Mouse (Mus musculus): ENCODE measurements around the gene Ncf4. TPM values are rescaled to one million over a fixed set of nuclear protein-coding genes. Genes with fewer than 3 reads are reported as not detected.

Ncf4 gene
- total and polyA plus RNA-seq, 2 experiments from 2014 or later = 0.22 to 1.1 TPM

DNA sequence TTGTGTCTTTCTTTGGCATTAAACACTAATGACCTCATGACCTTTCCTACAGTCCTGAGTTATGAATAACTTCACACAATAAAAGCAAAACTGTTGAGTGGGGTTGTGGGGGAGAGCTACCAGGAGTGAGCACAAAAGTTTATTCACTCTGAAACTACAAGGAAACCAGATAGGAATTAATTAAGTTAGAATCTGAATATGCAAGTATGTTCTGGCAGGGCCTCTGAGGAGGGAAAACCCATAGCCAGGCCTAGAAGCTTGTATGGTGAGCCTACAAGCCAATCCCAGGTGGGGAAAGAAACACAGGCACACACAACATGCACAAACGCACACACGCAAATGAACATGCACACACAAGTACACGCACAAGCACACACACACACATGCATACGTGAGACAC lies 58.1 kb downstream of the Ncf4 start:
- no peaks in the 10 kb centered on the region for H3K36me3 ChIP-seq (ENCODE audit: insufficient read depth, low read length)
- no peak overlapping the region for H3K4me2 ChIP-seq (ENCODE audit: low read depth, low read length, poor library complexity, severe bottlenecking)
- no peak overlapping the region for H3K27ac ChIP-seq (ENCODE audit: low read depth, low read length)
- H3K4me1 ChIP-seq (ENCODE audit: insufficient read depth, low read length) = no peaks in the 10 kb centered on the region
- no peak for TF ChIP-seq CTCF (IDR thresholded peaks at IDR 0.05)
- no peaks in the 10 kb centered on the region for H3K9me3 ChIP-seq (ENCODE audit: low read length)
- DNase-seq (ENCODE audit: low spot score) (no peak), ATAC-seq (ENCODE audit: low FRiP score) (no peak)
- H3K27me3 ChIP-seq (ENCODE audit: insufficient read depth, low read length) = no peaks in the 10 kb centered on the region
- 92% methylated on average over 4 of the region's 4 CpGs for WGBS
- no peak overlapping the region for H3K4me3 ChIP-seq (ENCODE audit: low read depth, low read length)
- H3K9ac ChIP-seq (replicated peaks; ENCODE audit: low read length, poor library complexity, severe bottlenecking) = no peak overlapping the region

DNA sequence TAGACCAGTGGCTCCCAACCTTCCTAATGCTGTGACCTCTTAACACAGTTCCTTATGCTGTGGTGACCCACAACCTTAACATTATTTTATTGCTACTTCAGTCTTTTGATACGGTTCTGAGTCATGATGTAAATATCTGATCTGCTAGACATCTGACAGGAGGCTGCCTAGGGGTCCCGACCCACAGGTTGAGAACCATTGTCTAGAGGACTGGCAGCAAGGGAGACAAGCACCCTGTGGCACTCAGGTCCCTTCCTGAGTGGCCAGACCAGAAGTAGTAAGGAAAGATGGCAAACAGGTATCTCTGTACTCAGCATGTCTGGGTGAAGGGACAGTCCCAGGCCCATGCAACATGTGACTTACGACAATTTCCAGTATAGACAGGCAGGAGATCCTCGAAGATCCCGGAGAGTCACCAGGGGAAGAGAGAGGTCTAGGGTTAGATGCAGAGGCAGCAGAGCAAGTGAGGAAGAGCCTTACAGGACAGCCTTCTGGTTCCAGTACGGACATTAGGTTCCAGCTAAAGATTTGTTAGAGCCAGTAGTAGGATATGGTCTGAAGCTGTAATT lies 59.1 kb downstream of the Ncf4 start:
- H3K27me3 ChIP-seq (ENCODE audit: insufficient read depth, low read length) = no peaks in the 10 kb centered on the region
- no peak overlapping the region for H3K9ac ChIP-seq (replicated peaks; ENCODE audit: low read length, poor library complexity, severe bottlenecking)
- TF ChIP-seq CTCF (IDR thresholded peaks at IDR 0.05) = no peak
- no peak overlapping the region for H3K4me3 ChIP-seq (ENCODE audit: low read depth, low read length)
- no peak overlapping the region for H3K4me2 ChIP-seq (ENCODE audit: low read depth, low read length, poor library complexity, severe bottlenecking)
- ATAC-seq (ENCODE audit: low FRiP score) (no peak), DNase-seq (ENCODE audit: low spot score) (no peak)
- no peak overlapping the region for H3K27ac ChIP-seq (ENCODE audit: low read depth, low read length)
- H3K4me1 ChIP-seq (ENCODE audit: insufficient read depth, low read length) = no peaks in the 10 kb centered on the region
- 94% methylated on average over 6 of the region's 6 CpGs for WGBS
- H3K9me3 ChIP-seq (ENCODE audit: low read length) = no peaks in the 10 kb centered on the region
- H3K36me3 ChIP-seq (ENCODE audit: insufficient read depth, low read length) = no peaks in the 10 kb centered on the region

DNA sequence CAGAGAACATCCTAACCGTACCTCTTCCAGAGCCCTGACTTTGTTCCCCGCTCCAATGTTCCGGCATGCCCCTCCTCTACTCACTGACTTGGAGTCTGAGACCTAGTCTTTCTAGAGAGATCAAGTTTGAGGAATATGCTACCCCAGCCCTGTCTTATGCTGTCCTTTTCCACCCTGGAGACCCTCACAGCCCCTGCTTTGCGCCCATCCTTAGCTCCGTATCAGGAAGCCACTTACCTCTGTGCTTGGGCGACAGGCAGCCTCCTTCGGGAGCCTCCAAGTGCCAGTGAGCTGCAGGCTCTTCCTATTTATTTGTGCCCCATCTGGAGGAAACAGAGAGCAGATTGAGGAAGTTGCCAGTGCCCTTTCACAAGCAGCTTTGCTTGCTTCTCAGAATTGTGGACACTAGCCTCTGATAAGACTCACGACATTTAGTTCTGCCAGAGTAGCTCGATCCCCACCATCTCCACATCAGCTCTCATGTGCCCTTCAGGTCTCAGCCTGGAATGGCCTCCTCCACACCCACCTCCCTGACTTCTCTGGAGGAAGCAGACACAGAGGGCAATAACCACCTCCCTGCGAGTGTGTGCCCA lies 60.8 kb downstream of the Ncf4 start, which contains the start of gene Csf2rb2:
Gene Csf2rb2 (minus strand): TSS at position 381 of the 593 bp plus-strand sequence.
- Histone ChIP-seq H3K4me2 (ENCODE audit: low read depth, low read length, poor library complexity, severe bottlenecking) (no peak within 1 kb of the TSS), H3K27me3 (ENCODE audit: insufficient read depth, low read length) (no peaks in the 10 kb centered on the region), H3K9me3 (ENCODE audit: low read length) (no peaks in the 10 kb centered on the region), H3K4me1 (ENCODE audit: insufficient read depth, low read length) (no peaks in the 10 kb centered on the region), H3K27ac (ENCODE audit: low read depth, low read length) (no peak within 1 kb of the TSS), H3K36me3 (ENCODE audit: insufficient read depth, low read length) (no peaks in the 10 kb centered on the region), H3K9ac (replicated peaks; ENCODE audit: low read length, poor library complexity, severe bottlenecking) (no peak within 1 kb of the TSS), H3K4me3 (ENCODE audit: low read depth, low read length) (no peak within 1 kb of the TSS)
- no peak for ATAC-seq (ENCODE audit: low FRiP score)
- no peak for DNase-seq (ENCODE audit: low spot score)
- 82% methylated on average over 10 of the region's 10 CpGs for WGBS
- no peak for TF ChIP-seq CTCF (IDR thresholded peaks at IDR 0.05)

DNA sequence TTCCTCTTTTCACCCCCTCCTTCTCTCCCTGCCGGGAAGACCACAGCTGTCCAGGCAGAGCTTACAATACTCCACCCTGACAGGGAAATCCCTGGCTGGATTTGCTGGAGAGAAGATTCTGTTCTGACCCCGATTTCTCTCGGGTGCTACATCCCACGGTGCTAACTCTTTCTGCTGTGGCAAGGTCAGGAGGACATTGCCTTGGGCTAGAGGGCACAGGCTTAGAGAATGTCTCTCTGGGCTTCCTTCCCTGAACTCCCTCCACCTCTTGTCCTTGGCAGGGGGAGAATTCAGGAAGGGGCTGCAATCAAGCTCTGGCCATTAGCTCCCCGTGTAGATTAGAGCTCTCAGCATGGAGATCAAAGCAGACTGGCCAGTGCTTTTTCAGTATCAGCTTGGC lies 65.3 kb downstream of the Ncf4 start:
- Histone ChIP-seq H3K9me3 (ENCODE audit: low read length) (no peaks in the 10 kb centered on the region), H3K27ac (ENCODE audit: low read depth, low read length) (no peak overlapping the region), H3K4me2 (ENCODE audit: low read depth, low read length, poor library complexity, severe bottlenecking) (no peak overlapping the region), H3K9ac (replicated peaks; ENCODE audit: low read length, poor library complexity, severe bottlenecking) (no peak overlapping the region), H3K4me3 (ENCODE audit: low read depth, low read length) (no peak overlapping the region), H3K27me3 (ENCODE audit: insufficient read depth, low read length) (no peaks in the 10 kb centered on the region), H3K4me1 (ENCODE audit: insufficient read depth, low read length) (no peaks in the 10 kb centered on the region), H3K36me3 (ENCODE audit: insufficient read depth, low read length) (no peaks in the 10 kb centered on the region)
- no peak for TF ChIP-seq CTCF (IDR thresholded peaks at IDR 0.05)
- DNase-seq (ENCODE audit: low spot score) (no peak), ATAC-seq (ENCODE audit: low FRiP score) (no peak)
- WGBS = 44% methylated on average over 5 of the region's 5 CpGs

DNA sequence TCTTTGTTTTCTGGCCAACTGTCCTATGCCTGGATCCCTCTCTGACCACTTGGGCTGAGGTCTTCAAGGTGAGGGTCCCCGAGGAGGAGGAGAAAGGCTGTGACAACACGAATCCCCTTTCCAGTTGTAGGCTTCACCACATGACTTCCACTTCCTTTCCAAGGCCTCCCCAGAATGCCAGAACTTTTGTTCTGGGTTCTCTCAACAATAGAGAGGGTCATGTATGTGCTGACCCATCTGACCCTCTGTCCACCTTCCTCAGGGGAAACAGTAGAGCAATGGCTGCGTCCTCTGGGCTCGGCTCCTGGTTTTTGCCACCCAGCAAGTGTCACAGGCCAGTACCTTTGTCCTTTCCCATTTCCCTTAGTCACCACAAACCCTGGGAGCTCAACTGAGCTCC lies 66.4 kb downstream of the Ncf4 start:
- DNase-seq (ENCODE audit: low spot score) = no peak

More for the DNA sequence above, 66.4 kb downstream of the Ncf4 start:
- ATAC-seq (ENCODE audit: low FRiP score) = no peak
- Histone ChIP-seq H3K9me3 (ENCODE audit: low read length) (no peaks in the 10 kb centered on the region), H3K27ac (ENCODE audit: low read depth, low read length) (no peak overlapping the region), H3K27me3 (ENCODE audit: insufficient read depth, low read length) (no peaks in the 10 kb centered on the region), H3K9ac (replicated peaks; ENCODE audit: low read length, poor library complexity, severe bottlenecking) (no peak overlapping the region), H3K4me3 (ENCODE audit: low read depth, low read length) (no peak overlapping the region), H3K4me1 (ENCODE audit: insufficient read depth, low read length) (no peaks in the 10 kb centered on the region), H3K36me3 (ENCODE audit: insufficient read depth, low read length) (no peaks in the 10 kb centered on the region), H3K4me2 (ENCODE audit: low read depth, low read length, poor library complexity, severe bottlenecking) (no peak overlapping the region)
- 79% methylated on average over 4 of the region's 4 CpGs for WGBS
- no peak for TF ChIP-seq CTCF (IDR thresholded peaks at IDR 0.05)

Small RNAs within 50 kb of the gene (microRNA-seq; reads per million reads assigned to microRNA genes)
- gene Mir7676-1 (ENCODE audit: borderline number of aligned reads) = not detected

Other genes starting within 250 kb of the Ncf4 start
- gene Cacng2, start 124.8 kb upstream of the Ncf4 start, total RNA-seq (2014; rRNA removed) = 22.3 and 22.6 TPM in 2 replicates
- 15.7 and 16.7 TPM in 2 replicates for gene Cacng2, start 124.8 kb upstream of the Ncf4 start, polyA plus RNA-seq (2015; fragmentation: Nextera tagmentation; extraction: Ambion mirVana)
- gene Ift27, start 70.7 kb upstream of the Ncf4 start, total RNA-seq (2014; rRNA removed) = 29.5 and 37.3 TPM in 2 replicates
- 116 and 120 TPM in 2 replicates for gene Ift27, start 70.7 kb upstream of the Ncf4 start, polyA plus RNA-seq (2015; fragmentation: Nextera tagmentation; extraction: Ambion mirVana)
- gene Pvalb, start 38.4 kb upstream of the Ncf4 start, total RNA-seq (2014; rRNA removed) = 0.61 and 3.6 TPM in 2 replicates
- gene Pvalb, start 38.4 kb upstream of the Ncf4 start, polyA plus RNA-seq (2015; fragmentation: Nextera tagmentation; extraction: Ambion mirVana) = 1.9 and 3.3 TPM in 2 replicates
- 0.11 and 0.14 TPM in 2 replicates for gene Csf2rb2, start 60.9 kb downstream of the Ncf4 start, total RNA-seq (2014; rRNA removed)
- 0.28 and 0.34 TPM in 2 replicates for gene Csf2rb2, start 60.9 kb downstream of the Ncf4 start, polyA plus RNA-seq (2015; fragmentation: Nextera tagmentation; extraction: Ambion mirVana)
- gene Csf2rb, start 81.0 kb downstream of the Ncf4 start, total RNA-seq (2014; rRNA removed) = 1.7 and 2.2 TPM in 2 replicates
- gene Csf2rb, start 81.0 kb downstream of the Ncf4 start, polyA plus RNA-seq (2015; fragmentation: Nextera tagmentation; extraction: Ambion mirVana) = 0.63 and 0.90 TPM in 2 replicates
- not detected in 2 replicates for gene Tex33, start 151.1 kb downstream of the Ncf4 start, total RNA-seq (2014; rRNA removed)
- gene Tex33, start 151.1 kb downstream of the Ncf4 start, polyA plus RNA-seq (2015; fragmentation: Nextera tagmentation; extraction: Ambion mirVana) = 0.16 TPM in 1 of 2 replicates, not detected in the other
- 31.3 and 34.8 TPM in 2 replicates for gene Tst, start 161.1 kb downstream of the Ncf4 start, total RNA-seq (2014; rRNA removed)
- 34.4 and 40.0 TPM in 2 replicates for gene Tst, start 161.1 kb downstream of the Ncf4 start, polyA plus RNA-seq (2015; fragmentation: Nextera tagmentation; extraction: Ambion mirVana)
- gene Mpst, start 161.6 kb downstream of the Ncf4 start, total RNA-seq (2014; rRNA removed) = 70.1 and 84.8 TPM in 2 replicates
- 3.2 and 3.8 TPM in 2 replicates for gene Mpst, start 161.6 kb downstream of the Ncf4 start, polyA plus RNA-seq (2015; fragmentation: Nextera tagmentation; extraction: Ambion mirVana)
- gene Kctd17, start 183.8 kb downstream of the Ncf4 start, total RNA-seq (2014; rRNA removed) = 156 and 164 TPM in 2 replicates
- 152 and 173 TPM in 2 replicates for gene Kctd17, start 183.8 kb downstream of the Ncf4 start, polyA plus RNA-seq (2015; fragmentation: Nextera tagmentation; extraction: Ambion mirVana)
- gene Tmprss6, start 223.8 kb downstream of the Ncf4 start, total RNA-seq (2014; rRNA removed) = 0.66 TPM in 1 of 2 replicates, not detected in the other
- gene Tmprss6, start 223.8 kb downstream of the Ncf4 start, polyA plus RNA-seq (2015; fragmentation: Nextera tagmentation; extraction: Ambion mirVana) = 0.10 and 0.26 TPM in 2 replicates